Mouse (Mus musculus) lung, postnatal 0 days (tissue): ENCODE measurements around the gene Gadl1. TPM values are rescaled to one million over a fixed set of nuclear protein-coding genes. Genes with fewer than 3 reads are reported as not detected.

ENCODE experiments used
- ATAC-seq: fragments of 200-750 bp; cut with Nextera tagmentation; 2 replicates; pipeline ENCODE4 v1.8.0; 2017; ENCODE audit warnings: moderate library complexity
- DNase-seq: peaks from one replicate; pipeline ENCODE4 v3.0.0-alpha.2; 2016; ENCODE audit warnings: low spot score
- H3K27ac ChIP-seq: fragments of 300-500 bp; sonication (generic); 2 replicates; pipeline ENCODE4 v1.5.1; 2014; ENCODE audit warnings: antibody characterized with exemption, mild to moderate bottlenecking, low read length, mixed read lengths
- H3K27me3 ChIP-seq: fragments of 300-500 bp; sonication (generic); replicated peaks from 2 replicates; pipeline ENCODE4 v1.6.1; 2014; ENCODE audit warnings: low read length, mixed read lengths; ENCODE audit not compliant: insufficient read depth
- H3K36me3 ChIP-seq: fragments of 300-500 bp; sonication (generic); 2 replicates; pipeline ENCODE4 v1.6.1; 2014; ENCODE audit warnings: low read length, mixed read lengths; ENCODE audit not compliant: insufficient read depth
- H3K4me1 ChIP-seq: fragments of 300-500 bp; sonication (generic); 2 replicates; pipeline ENCODE4 v1.6.1; 2014; ENCODE audit warnings: antibody characterized with exemption, low read depth, low read length, mixed read lengths; ENCODE audit not compliant: insufficient read depth
- H3K4me2 ChIP-seq: fragments of 300-500 bp; sonication (generic); replicated peaks from 2 replicates; pipeline ENCODE4 v1.6.1; 2014; ENCODE audit warnings: low read depth, mild to moderate bottlenecking, low read length, moderate library complexity, mixed read lengths
- H3K4me3 ChIP-seq: fragments of 300-500 bp; sonication (generic); 2 replicates; pipeline ENCODE4 v1.5.1; 2014; ENCODE audit warnings: low read depth, low read length
- H3K9ac ChIP-seq: fragments of 300-500 bp; sonication (generic); replicated peaks from 2 replicates; pipeline ENCODE4 v1.6.1; 2014; ENCODE audit warnings: low read depth, mild to moderate bottlenecking
- H3K9me3 ChIP-seq: fragments of 300-500 bp; sonication (generic); 2 replicates; pipeline ENCODE4 v1.6.1; 2016; ENCODE audit warnings: low read length, mixed read lengths
- CTCF ChIP-seq: IDR thresholded peaks from 2 replicates; pipeline ENCODE4 v1.5.1; 2016; ENCODE audit warnings: antibody characterized with exemption, mild to moderate bottlenecking
- EP300 ChIP-seq: IDR thresholded peaks from 2 replicates; pipeline ENCODE4 v1.6.1; 2016; ENCODE audit warnings: antibody characterized with exemption, mild to moderate bottlenecking, control low read depth
- WGBS: fragments of 180-500 bp; shearing (Covaris S2); extraction: QIAGEN DNeasy Blood & Tissue Kit; methylation state at CpG from one replicate; pipeline ENCODE4 v1.1.7; 2014; 5-methylcytosine and 5-hydroxymethylcytosine counted together
- polyA plus RNA-seq: library from polyadenylated mRNA; unstranded; fragments of >200 nt; fragmentation: Nextera tagmentation; extraction: Ambion mirVana; gene quantifications from 2 replicates; pipeline ENCODE4 v1.2.1, GENCODE M21; 2015

Gadl1 gene
- polyA plus RNA-seq, 1 experiment from 2014 or later, result 0.47 TPM

DNA sequence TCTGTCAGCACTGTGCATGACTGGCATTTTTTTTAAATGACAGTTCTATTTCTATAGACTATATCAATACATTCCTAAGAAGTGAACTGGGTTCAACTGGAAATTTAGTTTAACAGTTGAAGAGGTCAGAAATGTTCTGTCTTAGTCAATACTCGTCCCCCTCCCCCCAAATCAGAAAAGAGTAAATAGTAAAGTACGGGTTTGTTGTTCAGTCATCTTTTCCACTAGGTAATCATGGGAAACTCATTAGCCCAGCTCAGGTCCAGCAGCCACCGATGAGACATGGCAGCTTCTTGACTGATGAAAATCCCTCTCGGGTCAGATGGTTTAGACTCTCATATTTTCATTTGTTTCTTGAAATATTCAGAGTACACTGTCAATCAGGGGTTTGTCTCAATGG, 166.9 kb downstream of the Gadl1 start:
- DNase-seq, result no peak
- Histone ChIP-seq H3K36me3 (no peaks in the 10 kb centered on the region), H3K27me3 (no peaks in the 10 kb centered on the region), H3K27ac (no peak overlapping the region), H3K4me1 (no peaks in the 10 kb centered on the region), H3K4me3 (no peak overlapping the region), H3K9ac (no peak overlapping the region), H3K9me3 (no peaks in the 10 kb centered on the region), H3K4me2 (no peak overlapping the region)
- 72% methylated on average over 4 of the region's 4 CpGs for WGBS
- TF ChIP-seq EP300 (no peak), CTCF (no peak)
- ATAC-seq, result no peak

DNA sequence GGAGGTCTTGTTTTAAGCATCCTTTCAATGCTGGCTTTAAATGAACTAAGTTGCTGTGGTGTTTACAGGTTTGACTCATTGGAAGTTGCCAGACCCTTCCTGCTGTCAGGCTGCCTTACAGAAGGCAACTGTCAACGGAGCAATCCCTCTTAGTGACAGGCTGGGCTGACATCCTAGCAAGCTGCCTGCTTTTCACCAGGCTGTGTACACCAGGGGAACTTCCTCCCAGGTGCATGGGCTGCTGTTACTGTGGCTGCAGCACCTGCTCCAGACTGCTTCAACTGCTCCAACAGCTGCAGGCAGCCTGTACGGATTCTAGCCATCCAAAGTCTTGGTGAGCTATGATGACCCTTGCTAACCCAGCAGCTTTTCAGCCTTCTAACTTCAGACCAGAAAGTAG, 167.7 kb downstream of the Gadl1 start:
- Histone ChIP-seq H3K4me2 (no peak overlapping the region), H3K27me3 (no peaks in the 10 kb centered on the region), H3K9me3 (no peaks in the 10 kb centered on the region), H3K36me3 (no peaks in the 10 kb centered on the region), H3K4me3 (no peak overlapping the region), H3K4me1 (no peaks in the 10 kb centered on the region), H3K9ac (no peak overlapping the region), H3K27ac (no peak overlapping the region)
- ATAC-seq (no peak), DNase-seq (no peak)
- TF ChIP-seq CTCF (no peak), EP300 (no peak)
- WGBS, result 57% methylated on average over 2 of the region's 2 CpGs

DNA sequence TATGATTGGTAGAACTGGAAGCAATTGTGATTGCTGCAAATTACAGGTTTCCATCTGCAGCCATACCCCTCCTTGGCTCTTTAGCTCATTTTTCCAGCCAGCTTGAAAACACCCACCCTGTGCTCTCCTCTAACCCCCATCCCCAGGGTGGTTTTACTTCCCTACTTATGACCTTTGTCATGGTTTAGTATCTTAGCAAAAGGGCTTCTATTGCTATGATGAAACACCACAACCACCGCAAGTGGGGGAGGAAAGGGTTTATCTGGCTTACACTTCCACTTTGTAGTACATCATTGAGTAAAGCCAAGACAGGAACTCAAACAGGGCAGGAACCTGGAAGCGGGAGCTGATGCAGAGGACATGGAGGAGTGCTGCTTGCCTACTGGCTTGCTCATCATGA, 168.2 kb downstream of the Gadl1 start:
- Histone ChIP-seq H3K27ac (no peak overlapping the region), H3K4me3 (no peak overlapping the region), H3K9ac (no peak overlapping the region), H3K4me1 (no peaks in the 10 kb centered on the region), H3K4me2 (no peak overlapping the region), H3K36me3 (no peaks in the 10 kb centered on the region), H3K27me3 (no peaks in the 10 kb centered on the region), H3K9me3 (no peaks in the 10 kb centered on the region)
- 81% methylated on average over 2 of the region's 2 CpGs for WGBS
- no peak for TF ChIP-seq EP300
- DNase-seq (no peak), ATAC-seq (no peak)

DNA sequence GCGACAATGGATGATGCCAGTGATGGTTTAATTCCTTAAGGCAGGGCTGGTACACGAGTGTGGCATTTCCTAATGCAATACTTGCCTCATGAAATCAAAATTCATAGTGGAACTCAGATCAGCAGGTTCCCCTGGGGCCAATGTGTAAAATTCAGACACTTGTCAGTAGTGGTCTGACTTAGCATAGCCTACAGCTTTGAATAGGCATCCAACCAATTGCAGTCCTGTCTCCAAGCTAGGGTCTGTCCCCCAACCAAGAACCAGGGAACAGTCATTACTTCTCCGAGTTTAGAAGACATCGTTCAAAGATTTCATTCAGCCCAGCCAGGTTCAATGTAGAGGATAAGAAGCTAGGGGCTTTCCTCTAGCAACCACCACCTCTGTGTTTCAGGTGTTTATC, 172.5 kb downstream of the Gadl1 start:
- no peak overlapping the region for H3K9ac ChIP-seq
- no peak for ATAC-seq
- H3K27ac ChIP-seq, result no peak overlapping the region
- WGBS, result 83% methylated on average over 4 of the region's 4 CpGs
- 0 out of 2 replicates have a peak, but pooled peaks cover 5% of the 10 kb centered on the region for H3K4me1 ChIP-seq
- no peak overlapping the region for H3K4me2 ChIP-seq
- no peak for TF ChIP-seq EP300
- no peak for TF ChIP-seq CTCF
- H3K36me3 ChIP-seq, result no peaks in the 10 kb centered on the region
- H3K4me3 ChIP-seq, result no peak overlapping the region
- no peaks in the 10 kb centered on the region for H3K27me3 ChIP-seq
- no peaks in the 10 kb centered on the region for H3K9me3 ChIP-seq
- no peak for DNase-seq

DNA sequence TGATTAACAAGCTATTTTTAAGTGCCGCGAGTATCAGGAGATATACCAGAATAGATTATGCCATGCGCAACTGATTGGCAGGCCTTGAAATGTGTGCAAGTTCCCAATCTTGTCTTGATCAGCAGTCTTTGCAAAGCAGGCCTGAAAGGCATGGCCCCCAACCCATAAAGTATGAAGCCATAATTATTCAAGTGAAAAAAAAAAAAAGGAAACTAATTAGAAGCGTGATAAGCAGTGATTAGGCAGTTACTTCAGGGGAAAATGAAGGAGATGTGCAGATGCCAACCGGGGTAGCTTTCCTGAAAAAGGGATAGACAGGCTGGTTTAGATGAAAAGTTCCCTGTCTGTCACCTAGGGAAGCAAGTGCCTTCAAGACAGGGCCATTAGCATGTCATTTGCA, 174.0 kb downstream of the Gadl1 start:
- H3K27ac ChIP-seq, result no peak overlapping the region
- H3K36me3 ChIP-seq, result no peaks in the 10 kb centered on the region
- ATAC-seq (no peak), DNase-seq (no peak)
- no peak overlapping the region for H3K4me2 ChIP-seq
- 92% methylated on average over 5 of the region's 5 CpGs for WGBS
- no peaks in the 10 kb centered on the region for H3K27me3 ChIP-seq
- no peak overlapping the region for H3K9ac ChIP-seq
- H3K4me1 ChIP-seq, result 0 out of 2 replicates have a peak, but pooled peaks cover 5% of the 10 kb centered on the region
- TF ChIP-seq EP300 (no peak), CTCF (no peak)
- H3K4me3 ChIP-seq, result no peak overlapping the region
- H3K9me3 ChIP-seq, result no peaks in the 10 kb centered on the region

DNA sequence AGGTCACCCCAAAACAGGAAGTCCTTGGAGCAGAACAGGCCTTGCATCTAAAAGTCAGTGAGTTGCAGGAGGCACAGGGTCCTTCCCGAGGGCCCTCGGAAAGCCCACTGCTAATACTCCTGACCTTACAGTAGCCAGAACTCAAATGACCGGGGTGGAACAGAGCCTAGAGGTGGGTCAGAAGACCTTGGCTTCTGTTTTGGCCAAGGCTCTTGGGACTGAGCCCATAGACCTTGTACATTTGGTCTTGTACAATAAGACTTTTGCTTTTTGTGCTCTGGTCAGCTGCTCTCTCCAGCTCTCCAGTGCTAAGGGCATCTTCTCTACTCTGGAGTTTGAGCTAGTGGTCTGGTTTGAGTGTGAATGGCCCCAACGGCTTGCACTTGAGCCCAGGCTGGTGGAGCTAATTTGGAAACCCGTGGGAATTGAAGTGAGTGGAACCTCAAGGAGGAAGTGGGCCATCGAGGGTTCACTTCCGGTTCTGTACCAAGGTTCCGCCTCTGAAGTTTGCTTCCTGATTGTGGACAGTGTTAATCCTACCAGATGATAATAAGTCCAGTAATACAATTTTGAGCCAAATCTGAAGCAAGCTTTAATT, 174.6 kb downstream of the Gadl1 start:
- ATAC-seq, result no peak
- Histone ChIP-seq H3K27ac (no peak overlapping the region), H3K9me3 (no peaks in the 10 kb centered on the region), H3K9ac (no peak overlapping the region), H3K27me3 (no peaks in the 10 kb centered on the region), H3K4me1 (0 out of 2 replicates have a peak, but pooled peaks cover 5% of the 10 kb centered on the region), H3K36me3 (no peaks in the 10 kb centered on the region), H3K4me2 (no peak overlapping the region), H3K4me3 (no peak overlapping the region)
- TF ChIP-seq EP300 (no peak), CTCF (no peak)
- DNase-seq, result peak; percentile 34
- WGBS, result 73% methylated on average over 8 of the region's 8 CpGs
